Mouse (Mus musculus): Measurements from ENCODE around the gene Ccnd3. TPM values are rescaled to one million over a fixed set of nuclear protein-coding genes. Genes with fewer than 3 reads are reported as not detected.

Ccnd3 gene
- polyA plus RNA-seq, 1 experiment from 2014 or later: 180 TPM

- Histone ChIP-seq H3K4me3 (ENCODE audit: low read depth, low read length) (no peak overlapping the region), H3K27me3 (replicated peaks; ENCODE audit: control insufficient read depth, insufficient read depth, low read length) (no peaks in the 10 kb centered on the region), H3K9me3 (ENCODE audit: control insufficient read depth) (no peaks in the 10 kb centered on the region), H3K4me2 (replicated peaks; ENCODE audit: low read depth) (no peak overlapping the region; the same call in 1 of the 2 replicates), H3K36me3 (ENCODE audit: control insufficient read depth, insufficient read depth) (peaks cover 27% of the 10 kb centered on the region), H3K9ac (ENCODE audit: low read depth, low read length) (no peak overlapping the region), H3K27ac (ENCODE audit: low read depth, low read length) (no peak overlapping the region), H3K4me1 (replicated peaks; ENCODE audit: control insufficient read depth, insufficient read depth, low read length) (peaks cover 6% of the 10 kb centered on the region; the same call in 1 of the 2 replicates)
- WGBS: 85% methylated on average over 1 of the region's 1 CpGs
- peak; percentile 80 for TF ChIP-seq CTCF (IDR thresholded peaks at IDR 0.05; ENCODE audit: low read depth)
- no peak for ATAC-seq
Observed at GRCm38 (mm10) chr17:47614018-47614417, 109.2 kb downstream of the Ccnd3 start.

- H3K9me3 ChIP-seq (ENCODE audit: control insufficient read depth): no peaks in the 10 kb centered on the region
- TF ChIP-seq CTCF (IDR thresholded peaks at IDR 0.05; ENCODE audit: low read depth): no peak
- H3K36me3 ChIP-seq (ENCODE audit: control insufficient read depth, insufficient read depth): peaks cover 43% of the 10 kb centered on the region
- no peak overlapping the region for H3K4me3 ChIP-seq (ENCODE audit: low read depth, low read length)
- H3K9ac ChIP-seq (ENCODE audit: low read depth, low read length): no peak overlapping the region
- H3K27ac ChIP-seq (ENCODE audit: low read depth, low read length): no peak overlapping the region
- H3K4me2 ChIP-seq (replicated peaks; ENCODE audit: low read depth): no peak overlapping the region
- ATAC-seq: no peak
- H3K27me3 ChIP-seq (replicated peaks; ENCODE audit: control insufficient read depth, insufficient read depth, low read length): no peaks in the 10 kb centered on the region
- peaks cover 6% of the 10 kb centered on the region; the same call in 1 of the 2 replicates for H3K4me1 ChIP-seq (replicated peaks; ENCODE audit: control insufficient read depth, insufficient read depth, low read length)
- 95% methylated on average over 8 of the region's 8 CpGs for WGBS
Observed at GRCm38 (mm10) chr17:47616119-47616518, 111.3 kb downstream of the Ccnd3 start.

GRCm38 (mm10) chr17:47616652-47617051 is 111.8 kb downstream of the Ccnd3 start:
- no peak overlapping the region for H3K4me3 ChIP-seq (ENCODE audit: low read depth, low read length)
- H3K27me3 ChIP-seq (replicated peaks; ENCODE audit: control insufficient read depth, insufficient read depth, low read length): no peaks in the 10 kb centered on the region
- WGBS: 96% methylated on average over 4 of the region's 4 CpGs
- peaks cover 6% of the 10 kb centered on the region; the same call in 1 of the 2 replicates for H3K4me1 ChIP-seq (replicated peaks; ENCODE audit: control insufficient read depth, insufficient read depth, low read length)
- ATAC-seq: no peak
- H3K9ac ChIP-seq (ENCODE audit: low read depth, low read length): no peak overlapping the region
- peaks cover 48% of the 10 kb centered on the region for H3K36me3 ChIP-seq (ENCODE audit: control insufficient read depth, insufficient read depth)
- no peaks in the 10 kb centered on the region for H3K9me3 ChIP-seq (ENCODE audit: control insufficient read depth)
- H3K4me2 ChIP-seq (replicated peaks; ENCODE audit: low read depth): no peak overlapping the region
- H3K27ac ChIP-seq (ENCODE audit: low read depth, low read length): no peak overlapping the region
- no peak for TF ChIP-seq CTCF (IDR thresholded peaks at IDR 0.05; ENCODE audit: low read depth)

GRCm38 (mm10) chr17:47617605-47618307 is 112.9 kb downstream of the Ccnd3 start:
- Histone ChIP-seq H3K4me2 (replicated peaks; ENCODE audit: low read depth) (no peak overlapping the region), H3K9me3 (ENCODE audit: control insufficient read depth) (no peaks in the 10 kb centered on the region), H3K9ac (ENCODE audit: low read depth, low read length) (no peak overlapping the region), H3K36me3 (ENCODE audit: control insufficient read depth, insufficient read depth) (peaks cover 58% of the 10 kb centered on the region), H3K27ac (ENCODE audit: low read depth, low read length) (no peak overlapping the region), H3K4me3 (ENCODE audit: low read depth, low read length) (no peak overlapping the region), H3K4me1 (replicated peaks; ENCODE audit: control insufficient read depth, insufficient read depth, low read length) (0 out of 2 replicates have a peak, but pooled peaks cover under 1% of the 10 kb centered on the region), H3K27me3 (replicated peaks; ENCODE audit: control insufficient read depth, insufficient read depth, low read length) (no peaks in the 10 kb centered on the region)
- no peak for TF ChIP-seq CTCF (IDR thresholded peaks at IDR 0.05; ENCODE audit: low read depth)
- ATAC-seq: no peak
- 90% methylated on average over 9 of the region's 9 CpGs for WGBS

GRCm38 (mm10) chr17:47618556-47619311 is 113.9 kb downstream of the Ccnd3 start:
- Histone ChIP-seq H3K4me3 (ENCODE audit: low read depth, low read length) (no peak overlapping the region), H3K4me1 (replicated peaks; ENCODE audit: control insufficient read depth, insufficient read depth, low read length) (no peaks in the 10 kb centered on the region), H3K9ac (ENCODE audit: low read depth, low read length) (no peak overlapping the region), H3K4me2 (replicated peaks; ENCODE audit: low read depth) (no peak overlapping the region), H3K9me3 (ENCODE audit: control insufficient read depth) (no peaks in the 10 kb centered on the region), H3K36me3 (ENCODE audit: control insufficient read depth, insufficient read depth) (peaks cover 68% of the 10 kb centered on the region), H3K27me3 (replicated peaks; ENCODE audit: control insufficient read depth, insufficient read depth, low read length) (no peaks in the 10 kb centered on the region), H3K27ac (ENCODE audit: low read depth, low read length) (no peak overlapping the region)
- no peak for ATAC-seq
- 85% methylated on average over 13 of the region's 13 CpGs for WGBS
- no peak for TF ChIP-seq CTCF (IDR thresholded peaks at IDR 0.05; ENCODE audit: low read depth)

- ATAC-seq: no peak
- no peak for TF ChIP-seq CTCF (IDR thresholded peaks at IDR 0.05; ENCODE audit: low read depth)
- H3K9ac ChIP-seq (ENCODE audit: low read depth, low read length): no peak overlapping the region
- H3K27ac ChIP-seq (ENCODE audit: low read depth, low read length): no peak overlapping the region
- no peaks in the 10 kb centered on the region for H3K9me3 ChIP-seq (ENCODE audit: control insufficient read depth)
- no peaks in the 10 kb centered on the region for H3K4me1 ChIP-seq (replicated peaks; ENCODE audit: control insufficient read depth, insufficient read depth, low read length)
- WGBS: 94% methylated on average over 14 of the region's 14 CpGs
- no peak overlapping the region for H3K4me2 ChIP-seq (replicated peaks; ENCODE audit: low read depth)
- no peak overlapping the region for H3K4me3 ChIP-seq (ENCODE audit: low read depth, low read length)
- H3K36me3 ChIP-seq (ENCODE audit: control insufficient read depth, insufficient read depth): peaks cover 64% of the 10 kb centered on the region
- no peaks in the 10 kb centered on the region for H3K27me3 ChIP-seq (replicated peaks; ENCODE audit: control insufficient read depth, insufficient read depth, low read length)
Observed at GRCm38 (mm10) chr17:47622912-47623554, 118.2 kb downstream of the Ccnd3 start.
